In the genomic region with DNA sequence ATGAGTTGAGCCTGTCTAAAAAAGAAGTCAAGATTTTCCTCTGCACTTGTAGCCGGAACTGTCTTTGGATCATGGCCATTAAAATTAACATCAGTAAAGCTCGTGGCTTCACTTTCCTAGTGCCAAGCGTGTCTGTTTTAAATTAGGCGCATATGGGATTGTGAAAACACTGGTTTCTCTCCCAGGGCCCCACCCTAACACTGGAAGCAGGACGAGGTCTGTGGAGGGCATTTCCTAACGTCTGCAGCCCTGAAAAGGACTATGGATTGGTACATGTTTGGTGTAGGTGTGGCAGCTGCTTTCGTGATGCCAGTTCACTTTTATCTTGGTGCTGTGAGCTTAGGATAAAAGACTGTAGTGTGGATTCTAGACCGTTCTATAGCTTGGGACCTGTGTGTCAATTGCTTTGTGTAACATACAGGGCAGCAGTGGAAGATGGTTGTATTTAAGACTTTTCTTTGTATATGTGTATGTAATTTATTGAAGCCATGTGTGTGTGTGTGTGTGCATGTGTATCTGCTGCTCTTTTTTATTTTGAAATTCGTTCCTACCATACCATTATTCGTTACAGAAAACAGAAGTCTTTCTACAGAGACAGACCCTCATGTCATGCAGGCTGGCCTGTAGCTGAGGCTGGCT, we compare ENCODE assay signal across 12 mouse cellular contexts. TPM values are rescaled to one million over a fixed set of nuclear protein-coding genes. Genes with fewer than 3 reads are reported as not detected.
DNase-seq lines count a peak whose midpoint lies in the region; ATAC-seq and TF ChIP-seq lines count a peak whose summit lies in the region.
"Had no signal": no experiment of that assay in that cellular context is flagged by ENCODE, and none has a peak within 500 bp of the region (broad histone marks: within the 10 kb centered on the region; RNA-seq: fewer than 3 reads in every experiment).

No protein-coding gene starts in this region.

- TF ChIP-seq CTCF in gastrocnemius, adult 2 months (IDR thresholded peaks at IDR 0.05) = no peak

- H3K9ac ChIP-seq in stomach, embryonic 16.5 days (ENCODE audit: low read length) = 0 out of 2 replicates have a peak overlapping the region, but pooled peaks have one; percentile 10

- intact Hi-C loops in gastrocnemius, adult 2 months (cut with DNase I) = no loop called here

- 35% methylated on average over 10 of the region's 10 CpGs for WGBS in stomach, embryonic 16.5 days

- peak overlapping the region; percentile 51 for H3K4me3 ChIP-seq in gastrocnemius, adult 2 months
- no peak overlapping the region for H3K4me3 ChIP-seq in stomach, embryonic 16.5 days (replicated peaks; ENCODE audit: low read length)

- no peaks in the 10 kb centered on the region for H3K9me3 ChIP-seq in stomach, embryonic 16.5 days (replicated peaks; ENCODE audit: control insufficient read depth, low read length)

- H3K27ac ChIP-seq in gastrocnemius, adult 2 months = peak overlapping the region; percentile 73
- H3K27ac ChIP-seq in stomach, embryonic 16.5 days (ENCODE audit: low read length) = peak overlapping the region; percentile 10; the same call in 1 of the 2 replicates

- peak; percentile 40 for DNase-seq in gastrocnemius, adult 2 months
- DNase-seq in gastrocnemius, postnatal 10 days = no peak
- DNase-seq in lung, postnatal 4 days = peak; percentile 25 to 34
- DNase-seq in lung, postnatal 14 days = no peak
- DNase-seq in cerebellum, adult 18-20 months = no peak
- DNase-seq in thymus, postnatal 14 days = no peak
- DNase-seq: adrenal gland, adult 8-10 months; cerebellum, postnatal 25 days; layer of hippocampus, postnatal 36 days had no signal

- ATAC-seq in granulocyte monocyte progenitor cell, adult 5-6 weeks (replicated peaks; ENCODE audit: poor library complexity, severe bottlenecking) = peak; percentile 72
- no peak for ATAC-seq in stomach, embryonic 16.5 days (ENCODE audit: insufficient read depth, low FRiP score)

- no peaks in the 10 kb centered on the region for H3K27me3 ChIP-seq in stomach, embryonic 16.5 days (ENCODE audit: control insufficient read depth, insufficient read depth, low read length)
- H3K27me3 ChIP-seq: CH12.LX had no signal

- H3K4me2 ChIP-seq in stomach, embryonic 16.5 days (ENCODE audit: low read depth, low read length) = peak overlapping the region; percentile 3; the same call in 1 of the 2 replicates

- H3K4me1 ChIP-seq in stomach, embryonic 16.5 days (ENCODE audit: control insufficient read depth, insufficient read depth, low read length) = peaks cover 31% of the 10 kb centered on the region

- no peaks in the 10 kb centered on the region for H3K36me3 ChIP-seq in stomach, embryonic 16.5 days (ENCODE audit: control insufficient read depth, insufficient read depth, low read length)

RNA-seq across cellular contexts. Expression of a gene that starts 13.0 kb away (rescaled TPM):
- 10 to 100 TPM; 25.3 to 31.4 TPM for total RNA-seq in gastrocnemius, adult 2 months (2021)
- 100 to 1,000 TPM in 1 of 2 experiments, 10 to 100 TPM in 1; 96.1 to 121 TPM for total RNA-seq in gastrocnemius, postnatal 10 days (2021)
- 31.1 and 34.6 TPM in 2 replicates for total RNA-seq in granulocyte monocyte progenitor cell, adult 5-6 weeks (2014; fragmentation: Nextera tagmentation)
- 23.6 and 29.6 TPM in 2 replicates for total RNA-seq in granulocyte monocyte progenitor cell, adult 5-6 weeks (2017)
- 60.9 and 62.8 TPM in 2 replicates for polyA plus RNA-seq in stomach, embryonic 16.5 days (2015; fragmentation: Nextera tagmentation; extraction: Ambion mirVana)

Comparison
In these comparisons a context has a peak if more than half of its experiments do, and no peak if none do; other contexts are left out.
1. DNase-seq: peak in gastrocnemius, adult 2 months (single experiment) and lung, postnatal 4 days (2 of 2); none in gastrocnemius, postnatal 10 days (single experiment), lung, postnatal 14 days (single experiment), cerebellum, adult 18-20 months (0 of 2) and thymus, postnatal 14 days (single experiment).